Mouse (Mus musculus) hindbrain, postnatal 0 days (tissue): ENCODE measurements around the gene Tenm3. TPM values are rescaled to one million over a fixed set of nuclear protein-coding genes. Genes with fewer than 3 reads are reported as not detected.

Experiments
- ATAC-seq: fragments of 200-750 bp; cut with Nextera tagmentation; 2 replicates; pipeline ENCODE4 v1.8.0; 2017; ENCODE audit warnings: mild to moderate bottlenecking, moderate TSS enrichment, moderate library complexity
- DNase-seq: peaks from one replicate; pipeline ENCODE4 v3.0.0-alpha.2; 2015; ENCODE audit warnings: low spot score
- H3K27ac ChIP-seq: fragments of 300-500 bp; sonication (generic); 2 replicates; pipeline ENCODE4 v1.5.1; 2014; ENCODE audit warnings: mild to moderate bottlenecking
- H3K27me3 ChIP-seq: fragments of 300-500 bp; sonication (generic); 2 replicates; pipeline ENCODE4 v1.6.1; 2014; ENCODE audit warnings: low read length, mixed read lengths; ENCODE audit not compliant: insufficient read depth
- H3K36me3 ChIP-seq: fragments of 300-500 bp; sonication (generic); 2 replicates; pipeline ENCODE4 v1.6.1; 2014; ENCODE audit warnings: low read length, mixed read lengths; ENCODE audit not compliant: insufficient read depth
- H3K4me1 ChIP-seq: fragments of 300-500 bp; sonication (generic); 2 replicates; pipeline ENCODE4 v1.6.1; 2014; ENCODE audit warnings: antibody characterized with exemption, low read length, mixed read lengths; ENCODE audit not compliant: insufficient read depth
- H3K4me2 ChIP-seq: fragments of 300-500 bp; sonication (generic); 2 replicates; pipeline ENCODE4 v1.6.1; 2014; ENCODE audit warnings: low read depth, mild to moderate bottlenecking, low read length, moderate library complexity, mixed read lengths
- H3K4me3 ChIP-seq: fragments of 300-500 bp; sonication (generic); 2 replicates; pipeline ENCODE4 v1.5.1; 2014; ENCODE audit warnings: low read length
- H3K9ac ChIP-seq: fragments of 300-500 bp; sonication (generic); replicated peaks from 2 replicates; pipeline ENCODE4 v1.6.1; 2014; ENCODE audit warnings: mild to moderate bottlenecking, low read length, moderate library complexity, mixed read lengths
- H3K9me3 ChIP-seq: fragments of 300-500 bp; sonication (generic); 2 replicates; pipeline ENCODE4 v1.6.1; 2016; ENCODE audit warnings: low read length, mixed read lengths
- CTCF ChIP-seq: IDR thresholded peaks from 2 replicates; pipeline ENCODE4 v1.5.1; 2016; ENCODE audit warnings: antibody characterized with exemption, control low read depth, low read depth
- WGBS: fragments of 180-500 bp; shearing (Covaris S2); extraction: QIAGEN DNeasy Blood & Tissue Kit; methylation state at CpG from one replicate; pipeline ENCODE4 v1.1.7; 2014; 5-methylcytosine and 5-hydroxymethylcytosine counted together
- polyA plus RNA-seq: library from polyadenylated mRNA; unstranded; fragments of >200 nt; fragmentation: Nextera tagmentation; extraction: Ambion mirVana; gene quantifications from 2 replicates; pipeline ENCODE4 v1.2.1, GENCODE M21; 2015
- total RNA-seq: library from RNA; depleted of rRNA; stranded (reverse); fragments of >200 nt; gene quantifications from 2 replicates; pipeline ENCODE4 v1.2.3, GENCODE M21; 2014

Tenm3 gene
- total and polyA plus RNA-seq, 2 experiments from 2014 or later: 21.3 to 151 TPM

- H3K4me1 ChIP-seq: no peaks in the 10 kb centered on the region
- peak overlapping the region; percentile 13; the same call in 1 of the 2 replicates for H3K4me2 ChIP-seq
- no peaks in the 10 kb centered on the region for H3K9me3 ChIP-seq
- H3K4me3 ChIP-seq: no peak overlapping the region
- H3K9ac ChIP-seq: no peak overlapping the region
- TF ChIP-seq CTCF: no peak
- no peaks in the 10 kb centered on the region for H3K27me3 ChIP-seq
- no peak overlapping the region for H3K27ac ChIP-seq
- DNase-seq: peak; percentile 83
- 49% methylated on average over 13 of the region's 13 CpGs for WGBS
- ATAC-seq: peak; percentile 88
- no peaks in the 10 kb centered on the region for H3K36me3 ChIP-seq
Measured at GRCm38 (mm10) chr8:48204114-48204837, 639.5 kb downstream of the Tenm3 start.

GRCm38 (mm10) chr8:48203611-48204010 is 640.1 kb downstream of the Tenm3 start:
- H3K9ac ChIP-seq: no peak overlapping the region
- DNase-seq (no peak), ATAC-seq (no peak)
- H3K4me2 ChIP-seq: peak overlapping the region; percentile 10; the same call in 1 of the 2 replicates
- WGBS: 55% methylated on average over 9 of the region's 9 CpGs
- TF ChIP-seq CTCF: no peak
- H3K4me1 ChIP-seq: no peaks in the 10 kb centered on the region
- H3K36me3 ChIP-seq: no peaks in the 10 kb centered on the region
- H3K27me3 ChIP-seq: no peaks in the 10 kb centered on the region
- H3K4me3 ChIP-seq: no peak overlapping the region
- no peak overlapping the region for H3K27ac ChIP-seq
- no peaks in the 10 kb centered on the region for H3K9me3 ChIP-seq

- no peak for TF ChIP-seq CTCF
- WGBS: 56% methylated on average over 6 of the region's 6 CpGs
- Histone ChIP-seq H3K4me1 (no peaks in the 10 kb centered on the region), H3K4me2 (no peak overlapping the region), H3K36me3 (no peaks in the 10 kb centered on the region), H3K4me3 (no peak overlapping the region), H3K9ac (no peak overlapping the region), H3K9me3 (no peaks in the 10 kb centered on the region), H3K27me3 (no peaks in the 10 kb centered on the region), H3K27ac (no peak overlapping the region)
- no peak for ATAC-seq
- DNase-seq: no peak
Measured at GRCm38 (mm10) chr8:48203161-48203560, 640.6 kb downstream of the Tenm3 start.

- Histone ChIP-seq H3K4me3 (no peak overlapping the region), H3K9me3 (no peaks in the 10 kb centered on the region), H3K27ac (no peak overlapping the region), H3K9ac (no peak overlapping the region), H3K4me2 (no peak overlapping the region), H3K27me3 (no peaks in the 10 kb centered on the region), H3K36me3 (no peaks in the 10 kb centered on the region), H3K4me1 (no peaks in the 10 kb centered on the region)
- no peak for TF ChIP-seq CTCF
- no peak for ATAC-seq
- WGBS: 65% methylated on average over 3 of the region's 3 CpGs
- DNase-seq: no peak
Measured at GRCm38 (mm10) chr8:48202632-48203031, 641.1 kb downstream of the Tenm3 start.

GRCm38 (mm10) chr8:48199171-48199570 is 644.6 kb downstream of the Tenm3 start:
- Histone ChIP-seq H3K9ac (no peak overlapping the region), H3K27ac (no peak overlapping the region), H3K36me3 (no peaks in the 10 kb centered on the region), H3K4me2 (no peak overlapping the region), H3K4me1 (no peaks in the 10 kb centered on the region), H3K9me3 (no peaks in the 10 kb centered on the region), H3K4me3 (no peak overlapping the region), H3K27me3 (no peaks in the 10 kb centered on the region)
- DNase-seq: peak; percentile 43
- 80% methylated on average over 9 of the region's 9 CpGs for WGBS
- ATAC-seq: no peak
- no peak for TF ChIP-seq CTCF

- Histone ChIP-seq H3K9ac (no peak overlapping the region), H3K4me2 (no peak overlapping the region), H3K4me1 (no peaks in the 10 kb centered on the region), H3K9me3 (no peaks in the 10 kb centered on the region), H3K27ac (no peak overlapping the region), H3K4me3 (no peak overlapping the region), H3K27me3 (no peaks in the 10 kb centered on the region), H3K36me3 (no peaks in the 10 kb centered on the region)
- 93% methylated on average over 9 of the region's 9 CpGs for whole genome bisulfite sequencing
- TF ChIP-seq CTCF: no peak
- no peak for DNase-seq
- ATAC-seq: no peak
Measured at GRCm38 (mm10) chr8:48195971-48196370, 647.8 kb downstream of the Tenm3 start.

- no peak overlapping the region for H3K4me3 ChIP-seq
- DNase-seq (no peak), ATAC-seq (no peak)
- TF ChIP-seq CTCF: no peak
- H3K4me1 ChIP-seq: no peaks in the 10 kb centered on the region
- H3K9me3 ChIP-seq: no peaks in the 10 kb centered on the region
- no peak overlapping the region for H3K9ac ChIP-seq
- H3K36me3 ChIP-seq: no peaks in the 10 kb centered on the region
- 96% methylated on average over 12 of the region's 12 CpGs for WGBS
- H3K4me2 ChIP-seq: no peak overlapping the region
- H3K27ac ChIP-seq: no peak overlapping the region
- H3K27me3 ChIP-seq: no peaks in the 10 kb centered on the region
Measured at GRCm38 (mm10) chr8:48188586-48188985, 655.2 kb downstream of the Tenm3 start.
